ENCODE assay signal across 8 mouse cellular contexts in the genomic region with DNA sequence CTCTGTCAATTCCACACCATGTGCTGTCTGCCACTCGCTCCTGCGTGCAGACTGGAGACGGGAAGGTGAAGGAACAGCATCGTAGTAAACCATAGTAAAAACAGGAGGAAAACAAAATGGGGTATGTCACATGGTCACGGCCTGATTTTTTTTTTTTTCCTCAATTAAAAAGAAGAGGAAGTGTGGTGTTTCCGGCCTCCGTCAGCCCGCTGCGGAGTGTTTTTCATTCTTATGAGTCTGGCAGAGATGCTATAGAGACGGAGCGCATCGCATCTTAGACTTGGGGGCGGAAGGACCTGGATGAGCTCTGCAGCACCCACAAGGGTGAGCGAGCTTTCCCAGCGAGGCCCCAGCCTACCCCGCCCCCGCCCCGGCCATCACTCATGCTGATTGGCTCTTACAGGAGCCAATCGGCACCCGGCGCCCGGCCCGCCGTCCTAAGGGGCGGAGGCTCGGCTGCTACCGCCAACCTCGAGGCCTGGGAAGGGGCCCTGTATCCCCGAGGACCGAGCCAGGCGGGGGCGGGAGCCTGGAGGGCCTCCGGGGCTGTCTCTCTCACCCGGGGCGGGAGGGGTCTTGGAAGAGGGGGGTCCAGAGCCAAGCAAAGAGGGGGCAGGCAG. TPM values are rescaled to one million over a fixed set of nuclear protein-coding genes. Genes with fewer than 3 reads are reported as not detected.
DNase-seq lines count a peak whose midpoint lies in the region; ATAC-seq and TF ChIP-seq lines count a peak whose summit lies in the region.

No protein-coding gene starts in this region.

- H3K4me2 ChIP-seq in forebrain, embryonic 14.5 days (ENCODE audit: low read length) = peak overlapping the region; percentile 88
- peak overlapping the region; percentile 86 for H3K4me2 ChIP-seq in neural tube, embryonic 15.5 days

- H3K4me3 ChIP-seq in E14TG2a.4 (replicated peaks; ENCODE audit: low read length) = peak overlapping the region; percentile 61
- H3K4me3 ChIP-seq in forebrain, embryonic 14.5 days (ENCODE audit: low read depth, low read length) = peak overlapping the region; percentile 74
- peak overlapping the region; percentile 79 for H3K4me3 ChIP-seq in lung, adult 2 months (replicated peaks; ENCODE audit: extremely low read depth, low read depth, low read length)
- peak overlapping the region; percentile 52 for H3K4me3 ChIP-seq in neural tube, embryonic 15.5 days (replicated peaks)

- H3K36me3 ChIP-seq in E14TG2a.4 (ENCODE audit: insufficient read depth, low read length) = no peaks in the 10 kb centered on the region
- peaks cover 11% of the 10 kb centered on the region; the same call in 1 of the 2 replicates for H3K36me3 ChIP-seq in forebrain, embryonic 14.5 days (ENCODE audit: control insufficient read depth, insufficient read depth, low read length)
- H3K36me3 ChIP-seq in neural tube, embryonic 15.5 days = peaks cover 3% of the 10 kb centered on the region; the same call in 1 of the 2 replicates

- DNase-seq in cerebellum, adult 11 months = peak; percentile 87
- peak; percentile 97 for DNase-seq in forebrain, embryonic 14.5 days (ENCODE audit: low spot score)
- DNase-seq in heart, postnatal 14 days = peak; percentile 89 to 92
- DNase-seq in layer of hippocampus, adult 18-20 months (ENCODE audit: low spot score in 2 of 2) = peak; percentile 83 to 93
- peak; percentile 84 for DNase-seq in lung, adult 2 months
- DNase-seq in testis, postnatal 10 days (ENCODE audit: low spot score) = peak; percentile 91

- TF ChIP-seq POLR2A in lung, adult 2 months (IDR thresholded peaks at IDR 0.05; ENCODE audit: borderline replicate concordance, extremely low read depth, low read depth, low read length) = peak; percentile 61; the same call in 1 of the 2 replicates

- H3K27ac ChIP-seq in forebrain, embryonic 14.5 days (ENCODE audit: low read depth, low read length) = peak overlapping the region; percentile 96
- H3K27ac ChIP-seq in neural tube, embryonic 15.5 days (replicated peaks) = peak overlapping the region; percentile 95

- peaks cover 27% of the 10 kb centered on the region for H3K27me3 ChIP-seq in E14TG2a.4 (ENCODE audit: insufficient read depth, low read length)
- no peaks in the 10 kb centered on the region for H3K27me3 ChIP-seq in forebrain, embryonic 14.5 days (replicated peaks; ENCODE audit: control insufficient read depth, insufficient read depth, low read length)
- no peaks in the 10 kb centered on the region for H3K27me3 ChIP-seq in neural tube, embryonic 15.5 days (replicated peaks)

- H3K4me1 ChIP-seq in E14TG2a.4 (replicated peaks; ENCODE audit: low read depth, low read length) = peaks cover 20% of the 10 kb centered on the region
- H3K4me1 ChIP-seq in forebrain, embryonic 14.5 days (ENCODE audit: control insufficient read depth, insufficient read depth, low read length) = peaks cover 24% of the 10 kb centered on the region
- H3K4me1 ChIP-seq in lung, adult 2 months (ENCODE audit: control insufficient read depth, insufficient read depth, low read length) = peaks cover 17% of the 10 kb centered on the region
- H3K4me1 ChIP-seq in neural tube, embryonic 15.5 days = peaks cover 46% of the 10 kb centered on the region

- no peak for TF ChIP-seq CTCF in E14TG2a.4 (conservative IDR thresholded peaks at IDR 0.05; ENCODE audit: low read length)
- TF ChIP-seq CTCF in lung, adult 2 months (IDR thresholded peaks at IDR 0.05; ENCODE audit: insufficient read depth, low read length) = no peak

- peak; percentile 99 for ATAC-seq in forebrain, embryonic 14.5 days
- ATAC-seq in neural tube, embryonic 15.5 days (ENCODE audit: low FRiP score) = peak; percentile 96

- peak overlapping the region; percentile 82 for H3K9ac ChIP-seq in forebrain, embryonic 14.5 days (ENCODE audit: low read length)
- peak overlapping the region; percentile 65 for H3K9ac ChIP-seq in neural tube, embryonic 15.5 days (replicated peaks)

- intact Hi-C loops in heart, postnatal 14 days (cut with DNase I) = loop anchor here (10.0 kb wide), 2 partner anchors 158 to 268 kb away; no protein-coding TSS in a partner anchor

- WGBS in forebrain, embryonic 14.5 days = 2% methylated on average over 35 of the region's 35 CpGs
- WGBS in lung, adult 2 months = under 1% methylated on average over 35 of the region's 35 CpGs
- 1% methylated on average over 35 of the region's 35 CpGs for WGBS in neural tube, embryonic 15.5 days

- H3K9me3 ChIP-seq in E14TG2a.4 (ENCODE audit: low read length) = no peaks in the 10 kb centered on the region
- H3K9me3 ChIP-seq in forebrain, embryonic 14.5 days (replicated peaks; ENCODE audit: control insufficient read depth, low read length) = no peaks in the 10 kb centered on the region
- H3K9me3 ChIP-seq in neural tube, embryonic 15.5 days (replicated peaks) = no peaks in the 10 kb centered on the region

RNA-seq across cellular contexts. Expression of a gene that starts 8.1 kb away (rescaled TPM):
- polyA plus RNA-seq in forebrain, embryonic 14.5 days (2014; fragmentation: Nextera tagmentation; extraction: Ambion mirVana) = 6.3 and 7.7 TPM in 2 replicates
- total RNA-seq in heart, postnatal 14 days (2021) = 10 to 100 TPM; 37.5 to 38.0 TPM
- total RNA-seq in layer of hippocampus, adult 18-20 months (2021) = 10 to 100 TPM; 17.5 to 17.9 TPM
- polyA plus RNA-seq in lung, adult 2 months (2012; rRNA removed) = 9.6 and 11.1 TPM in 2 replicates
- polyA plus RNA-seq in neural tube, embryonic 15.5 days (2015; fragmentation: Nextera tagmentation; extraction: Ambion mirVana) = 7.5 and 8.1 TPM in 2 replicates

RNA-seq across cellular contexts. Expression of a gene that starts 33.1 kb away (rescaled TPM):
- 4.0 and 4.2 TPM in 2 replicates for polyA plus RNA-seq in forebrain, embryonic 14.5 days (2014; fragmentation: Nextera tagmentation; extraction: Ambion mirVana)
- total RNA-seq in heart, postnatal 14 days (2021) = 10 to 100 TPM; 10.1 to 11.5 TPM
- total RNA-seq in layer of hippocampus, adult 18-20 months (2021) = 1 to 10 TPM; 8.2 to 8.3 TPM
- 13.5 and 16.3 TPM in 2 replicates for polyA plus RNA-seq in lung, adult 2 months (2012; rRNA removed)
- 4.1 and 4.7 TPM in 2 replicates for polyA plus RNA-seq in neural tube, embryonic 15.5 days (2015; fragmentation: Nextera tagmentation; extraction: Ambion mirVana)

RNA-seq across cellular contexts. Expression of a gene that starts 50.2 kb away (rescaled TPM):
- polyA plus RNA-seq in forebrain, embryonic 14.5 days (2014; fragmentation: Nextera tagmentation; extraction: Ambion mirVana) = 27.9 and 28.5 TPM in 2 replicates
- total RNA-seq in heart, postnatal 14 days (2021) = not detected
- total RNA-seq in layer of hippocampus, adult 18-20 months (2021) = not detected
- polyA plus RNA-seq in lung, adult 2 months (2012; rRNA removed) = 0.04 TPM in 1 of 2 replicates, not detected in the other
- polyA plus RNA-seq in neural tube, embryonic 15.5 days (2015; fragmentation: Nextera tagmentation; extraction: Ambion mirVana) = 26.1 and 28.6 TPM in 2 replicates

Comparison
In these comparisons a context has a peak if more than half of its experiments do, and no peak if none do; other contexts are left out.
1. Peak in every context shown above with its lines: DNase-seq, ATAC-seq, H3K4me3 ChIP-seq and H3K27ac ChIP-seq.
2. RNA of a gene that starts 50.2 kb away (polyA plus RNA-seq): 26.1 to 28.6 TPM in neural tube, embryonic 15.5 days and 27.9 to 28.5 TPM in forebrain, embryonic 14.5 days; 0.04 TPM in lung, adult 2 months; every median in the first group is over 10 times any median in the second.